Mouse (Mus musculus): ENCODE measurements around the gene Nr1d1.

- no peak for TF ChIP-seq POLR2A (IDR thresholded peaks at IDR 0.05; ENCODE audit: insufficient read depth, low read depth, low read length)
- no peak for TF ChIP-seq CTCF (IDR thresholded peaks at IDR 0.05; ENCODE audit: insufficient read depth, low read depth, low read length)
Observed at GRCm38 (mm10) chr11:98771131-98771530, 4.0 kb downstream of the Nr1d1 start.
